In genomic region chr14:40917632-40918031, GRCm38 (mm10) we compare ENCODE assay signal across 7 mouse cellular contexts. TPM values are rescaled to one million over a fixed set of nuclear protein-coding genes. Genes with fewer than 3 reads are reported as not detected.
A peak's percentile ranks its signal among the peaks of the same experiment; 100 is the strongest.
DNase-seq lines count a peak whose midpoint lies in the region; ATAC-seq and TF ChIP-seq lines count a peak whose summit lies in the region.

No protein-coding gene starts in this region.

- no peaks in the 10 kb centered on the region for H3K27me3 ChIP-seq in limb, embryonic 10.5 days (ENCODE audit: low read depth, poor library complexity, severe bottlenecking)
- no peaks in the 10 kb centered on the region for H3K27me3 ChIP-seq in midbrain, embryonic 13.5 days
- H3K27me3 ChIP-seq in small intestine, adult 2 months (ENCODE audit: control insufficient read depth, insufficient read depth, low read length): no peaks in the 10 kb centered on the region

- DNase-seq in adrenal gland, adult 2 months: peak; percentile 82
- DNase-seq in embryo, embryonic 10 days (ENCODE audit: low spot score): peak; percentile 94
- DNase-seq in gastrocnemius, postnatal 14 days: peak; percentile 85
- DNase-seq in kidney, adult 18-20 months: peak; percentile 97
- peak; percentile 92 for DNase-seq in limb, embryonic 10.5 days (ENCODE audit: low spot score)

- no peak for TF ChIP-seq POLR2A in small intestine, adult 2 months (IDR thresholded peaks at IDR 0.05; ENCODE audit: low read depth, low read length)

- H3K9me3 ChIP-seq in limb, embryonic 10.5 days (replicated peaks): no peaks in the 10 kb centered on the region
- no peaks in the 10 kb centered on the region for H3K9me3 ChIP-seq in midbrain, embryonic 13.5 days

- TF ChIP-seq CTCF in small intestine, adult 2 months (IDR thresholded peaks at IDR 0.05; ENCODE audit: extremely low read depth, insufficient read length, insufficient replicate concordance, low read depth, low read length): peak; percentile 97; the same call in 1 of the 2 replicates

- peak; percentile 47 for ATAC-seq in midbrain, embryonic 13.5 days

- H3K4me3 ChIP-seq in limb, embryonic 10.5 days: no peak overlapping the region
- H3K4me3 ChIP-seq in midbrain, embryonic 13.5 days (replicated peaks): no peak overlapping the region
- no peak overlapping the region for H3K4me3 ChIP-seq in small intestine, adult 2 months (ENCODE audit: low read depth, low read length)

- no peak overlapping the region for H3K27ac ChIP-seq in limb, embryonic 10.5 days
- no peak overlapping the region for H3K27ac ChIP-seq in midbrain, embryonic 13.5 days
- H3K27ac ChIP-seq in small intestine, adult 2 months (ENCODE audit: insufficient read depth, low read depth, low read length): no peak overlapping the region

- H3K36me3 ChIP-seq in limb, embryonic 10.5 days: peaks cover 53% of the 10 kb centered on the region
- H3K36me3 ChIP-seq in midbrain, embryonic 13.5 days: peaks cover 33% of the 10 kb centered on the region
- peaks cover 31% of the 10 kb centered on the region for H3K36me3 ChIP-seq in small intestine, adult 2 months (ENCODE audit: control insufficient read depth, insufficient read depth, low read length)

- no peak overlapping the region for H3K9ac ChIP-seq in midbrain, embryonic 13.5 days (replicated peaks)

- intact Hi-C loops in gastrocnemius, postnatal 14 days (cut with DNase I; ENCODE audit: low total_unique reads): loop anchor here (2.0 to 5.0 kb wide), 2 partner anchors 57 to 120 kb away; no protein-coding TSS in a partner anchor

- WGBS in limb, embryonic 10.5 days: 0% methylated on average over 1 of the region's 1 CpGs
- WGBS in midbrain, embryonic 13.5 days: 0% methylated on average over 1 of the region's 1 CpGs
- WGBS in small intestine, adult 2 months: 0% methylated on average over 1 of the region's 1 CpGs

- no peak overlapping the region for H3K4me2 ChIP-seq in midbrain, embryonic 13.5 days (replicated peaks)

- H3K4me1 ChIP-seq in limb, embryonic 10.5 days: peaks cover 5% of the 10 kb centered on the region; the same call in 1 of the 2 replicates
- 0 out of 2 replicates have a peak, but pooled peaks cover 3% of the 10 kb centered on the region for H3K4me1 ChIP-seq in midbrain, embryonic 13.5 days (replicated peaks)
- peaks cover 3% of the 10 kb centered on the region; the same call in 1 of the 2 replicates for H3K4me1 ChIP-seq in small intestine, adult 2 months (ENCODE audit: control insufficient read depth, insufficient read depth, insufficient read length, low read length)

RNA-seq across cellular contexts. Expression of gene Sh2d4b, which starts 24.6 kb away (rescaled TPM):
- 1 to 10 TPM; 1.6 to 2.4 TPM for total RNA-seq in adrenal gland, adult 2 months (2021)
- polyA plus RNA-seq in adrenal gland, adult 2 months (2012; rRNA removed): 0.12 and 0.20 TPM in 2 replicates
- under 1 TPM; 0.31 to 0.41 TPM for total RNA-seq in gastrocnemius, postnatal 14 days (2021)
- 0.10 and 0.25 TPM in 2 replicates for polyA plus RNA-seq in limb, embryonic 10.5 days (2016; fragmentation: Nextera tagmentation; extraction: Ambion mirVana)
- polyA plus RNA-seq in midbrain, embryonic 13.5 days (2015; fragmentation: Nextera tagmentation; extraction: Ambion mirVana): 1.2 and 1.4 TPM in 2 replicates
- polyA plus RNA-seq in small intestine, adult 2 months (2012; rRNA removed): 0.09 and 0.13 TPM in 2 replicates

RNA-seq across cellular contexts. Expression of gene Tspan14, which starts 49.0 kb away (rescaled TPM):
- 10 to 100 TPM; 26.3 to 35.8 TPM for total RNA-seq in adrenal gland, adult 2 months (2021)
- polyA plus RNA-seq in adrenal gland, adult 2 months (2012; rRNA removed): 30.7 and 31.2 TPM in 2 replicates
- total RNA-seq in gastrocnemius, postnatal 14 days (2021): 10 to 100 TPM; 16.3 to 16.8 TPM
- polyA plus RNA-seq in limb, embryonic 10.5 days (2016; fragmentation: Nextera tagmentation; extraction: Ambion mirVana): 75.3 and 77.6 TPM in 2 replicates
- polyA plus RNA-seq in midbrain, embryonic 13.5 days (2015; fragmentation: Nextera tagmentation; extraction: Ambion mirVana): 79.7 and 80.4 TPM in 2 replicates
- 18.4 and 38.2 TPM in 2 replicates for polyA plus RNA-seq in small intestine, adult 2 months (2012; rRNA removed)
